Mouse (Mus musculus) CH12.LX (cell line): Measurements from ENCODE around the gene Fxyd7.

Source experiments
- CHD1 ChIP-seq: IDR thresholded peaks from 2 replicates; pipeline ENCODE4 v1.6.1; 2012; ENCODE audit warnings: low read depth, low read length, improper control_type of control experiment, inconsistent platforms
- CTCF ChIP-seq, 2 experiments: IDR thresholded peaks in 1 of 2; conservative IDR thresholded peaks in 1 of 2; 2 replicates each; pipeline ENCODE4 v1.5.1; 2011 to 2012; ENCODE audit warnings: low read depth in 2 of 2, low read length in 2 of 2, improper control_type of control experiment in 1 of 2, inconsistent platforms in 1 of 2, mild to moderate bottlenecking in 1 of 2, moderate library complexity in 1 of 2
- E2F4 ChIP-seq: IDR thresholded peaks from 2 replicates; pipeline ENCODE4 v1.6.1; 2011; ENCODE audit warnings: low read depth, low read length, improper control_type of control experiment; ENCODE audit not compliant: insufficient replicate concordance
- EP300 ChIP-seq: IDR thresholded peaks from 2 replicates; pipeline ENCODE4 v1.6.1; 2011; ENCODE audit warnings: low read length, improper control_type of control experiment
- JUND ChIP-seq: conservative IDR thresholded peaks from 2 replicates; pipeline ENCODE4 v1.6.1; 2011; ENCODE audit warnings: low read depth, low read length, improper control_type of control experiment
- MAX ChIP-seq: IDR thresholded peaks from 2 replicates; pipeline ENCODE4 v1.6.1; 2011; ENCODE audit warnings: low read length, improper control_type of control experiment
- POLR2A ChIP-seq: IDR thresholded peaks from 2 replicates; pipeline ENCODE4 v1.6.1; 2011; ENCODE audit warnings: low read depth, mild to moderate bottlenecking, improper control_type of control experiment, low read length
- RCOR1 ChIP-seq: conservative IDR thresholded peaks from 2 replicates; pipeline ENCODE4 v1.6.1; 2012; ENCODE audit warnings: low read depth, mild to moderate bottlenecking, inconsistent platforms, low read length, improper control_type of control experiment
- SIN3A ChIP-seq: IDR thresholded peaks from 2 replicates; pipeline ENCODE4 v1.6.1; 2012; ENCODE audit warnings: low read length, improper control_type of control experiment, inconsistent platforms
- SMC3 ChIP-seq: IDR thresholded peaks from 2 replicates; pipeline ENCODE4 v1.6.1; 2011; ENCODE audit warnings: low read depth, low read length, improper control_type of control experiment

GRCm38 (mm10) chr7:31036917-31037316 is 14.3 kb downstream of the Fxyd7 start:
- TF ChIP-seq CHD1 (no peak), POLR2A (no peak), CTCF (conservative IDR thresholded peaks at IDR 0.05 in 1 of 2, IDR thresholded peaks at IDR 0.05 in 1 of 2; ENCODE audit: low read depth in 2 of 2, low read length in 2 of 2) (no peak), E2F4 (no peak), RCOR1 (no peak), MAX (no peak), JUND (no peak), EP300 (no peak), SIN3A (no peak), SMC3 (no peak)
